8 mouse cellular contexts compared by ENCODE assay signal in the genomic region with DNA sequence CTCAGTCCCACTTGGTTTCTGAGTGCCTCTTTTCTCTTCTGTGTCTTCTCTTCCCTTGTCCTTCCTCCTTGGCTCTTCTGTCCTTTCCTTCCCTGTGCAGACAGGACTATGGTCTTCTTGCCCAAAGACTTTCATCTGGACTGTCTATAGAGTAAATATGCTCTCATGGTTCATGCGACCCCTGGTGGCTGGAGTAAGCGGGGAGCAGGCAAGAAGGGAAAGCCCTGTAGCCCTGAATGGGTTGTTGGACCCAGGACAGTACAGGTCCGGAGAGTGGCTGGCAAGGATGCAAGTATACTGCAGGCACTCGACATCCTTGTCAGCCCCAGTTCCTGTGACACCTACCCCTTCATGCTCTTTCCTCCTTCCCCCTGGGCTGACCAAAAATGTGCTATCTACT. TPM values are rescaled to one million over a fixed set of nuclear protein-coding genes. Genes with fewer than 3 reads are reported as not detected.
DNase-seq lines count a peak whose midpoint lies in the region; ATAC-seq lines count a peak whose summit lies in the region.

No protein-coding gene starts in this region.

- no peak; the same call in 1 of the 2 replicates for ATAC-seq in forebrain, embryonic 15.5 days (replicated peaks)
- ATAC-seq in hematopoietic stem cell, adult 5-6 weeks (replicated peaks in 1 of 2; ENCODE audit: insufficient read depth in 1 of 2, low FRiP score in 2 of 2, low TSS enrichment in 1 of 2, low read depth in 1 of 2, poor library complexity in 2 of 2, severe bottlenecking in 2 of 2): peak; percentile 62 to 68; a peak in 3 of 4 replicates
- peak; percentile 69 for ATAC-seq in megakaryocyte-erythroid progenitor cell, adult 5-6 weeks (replicated peaks; ENCODE audit: low FRiP score, low TSS enrichment, poor library complexity, severe bottlenecking)

- WGBS in forebrain, embryonic 10.5 days: 47% methylated on average over 4 of the region's 4 CpGs
- WGBS in forebrain, embryonic 15.5 days: 40% methylated on average over 4 of the region's 4 CpGs
- 47% methylated on average over 4 of the region's 4 CpGs for WGBS in embryonic facial prominence, embryonic 10.5 days

- H3K9ac ChIP-seq in forebrain, embryonic 15.5 days (replicated peaks): no peak overlapping the region

- H3K36me3 ChIP-seq in forebrain, embryonic 10.5 days (replicated peaks): peaks cover 68% of the 10 kb centered on the region
- H3K36me3 ChIP-seq in forebrain, embryonic 15.5 days: peaks cover 44% of the 10 kb centered on the region
- H3K36me3 ChIP-seq in embryonic facial prominence, embryonic 10.5 days (replicated peaks): peaks cover 67% of the 10 kb centered on the region

- no peaks in the 10 kb centered on the region for H3K9me3 ChIP-seq in forebrain, embryonic 10.5 days
- H3K9me3 ChIP-seq in forebrain, embryonic 15.5 days: no peaks in the 10 kb centered on the region
- H3K9me3 ChIP-seq in embryonic facial prominence, embryonic 10.5 days: no peaks in the 10 kb centered on the region

- peaks cover 5% of the 10 kb centered on the region for H3K4me1 ChIP-seq in forebrain, embryonic 10.5 days
- no peaks in the 10 kb centered on the region for H3K4me1 ChIP-seq in forebrain, embryonic 15.5 days
- H3K4me1 ChIP-seq in embryonic facial prominence, embryonic 10.5 days: peaks cover 3% of the 10 kb centered on the region; the same call in 1 of the 2 replicates

- DNase-seq in forebrain, embryonic 10.5 days (ENCODE audit: extremely low spot score, low spot score): peak; percentile 56
- peak; percentile 71 to 77 for DNase-seq in adrenal gland, adult 18-20 months (ENCODE audit: low spot score in 2 of 2)
- DNase-seq in embryonic facial prominence, embryonic 10.5 days (ENCODE audit: low spot score): peak; percentile 72
- DNase-seq in left cerebral cortex, postnatal 14 days (ENCODE audit: low spot score in 2 of 2): peak; percentile 60 to 76
- peak; percentile 46 to 81 for DNase-seq in spleen, adult 18-20 months

- no peaks in the 10 kb centered on the region for H3K27me3 ChIP-seq in forebrain, embryonic 10.5 days (ENCODE audit: poor library complexity, severe bottlenecking)
- H3K27me3 ChIP-seq in forebrain, embryonic 15.5 days: no peaks in the 10 kb centered on the region
- H3K27me3 ChIP-seq in embryonic facial prominence, embryonic 10.5 days (replicated peaks; ENCODE audit: low read depth, poor library complexity, severe bottlenecking): no peaks in the 10 kb centered on the region

- intact Hi-C loops in left cerebral cortex, postnatal 14 days (cut with DNase I): loop anchor here (10.0 kb wide), 1 partner anchor 267 kb away; no protein-coding TSS in a partner anchor

- H3K4me3 ChIP-seq in forebrain, embryonic 10.5 days: no peak overlapping the region
- no peak overlapping the region for H3K4me3 ChIP-seq in forebrain, embryonic 15.5 days
- H3K4me3 ChIP-seq in embryonic facial prominence, embryonic 10.5 days: no peak overlapping the region

- no peak overlapping the region for H3K4me2 ChIP-seq in forebrain, embryonic 15.5 days (replicated peaks)

- no peak overlapping the region for H3K27ac ChIP-seq in forebrain, embryonic 10.5 days
- no peak overlapping the region for H3K27ac ChIP-seq in forebrain, embryonic 15.5 days (replicated peaks)
- H3K27ac ChIP-seq in embryonic facial prominence, embryonic 10.5 days (replicated peaks): no peak overlapping the region

RNA-seq across cellular contexts. Expression of a gene that starts 5.2 kb away (rescaled TPM):
- 18.8 and 19.4 TPM in 2 replicates for polyA plus RNA-seq in forebrain, embryonic 10.5 days (2016; fragmentation: Nextera tagmentation; extraction: Ambion mirVana)
- 36.1 and 37.4 TPM in 2 replicates for polyA plus RNA-seq in forebrain, embryonic 15.5 days (2015; fragmentation: Nextera tagmentation; extraction: Ambion mirVana)
- total RNA-seq in adrenal gland, adult 18-20 months (2021): 10 to 100 TPM; 15.2 to 16.1 TPM
- 13.4 and 16.1 TPM in 2 replicates for polyA plus RNA-seq in embryonic facial prominence, embryonic 10.5 days (2016; fragmentation: Nextera tagmentation; extraction: Ambion mirVana)
- total RNA-seq in hematopoietic stem cell, adult 5-6 weeks (2017): 15.8 and 20.2 TPM in 2 replicates
- 10 to 100 TPM; 35.8 to 45.1 TPM for total RNA-seq in left cerebral cortex, postnatal 14 days (2021)
- 20.5 and 32.2 TPM in 2 replicates for total RNA-seq in megakaryocyte-erythroid progenitor cell, adult 5-6 weeks (2014; fragmentation: Nextera tagmentation)
- 11.4 and 43.0 TPM in 2 replicates for total RNA-seq in megakaryocyte-erythroid progenitor cell, adult 5-6 weeks (2017)

RNA-seq across cellular contexts. Expression of a gene that starts 12.2 kb away (rescaled TPM):
- polyA plus RNA-seq in forebrain, embryonic 10.5 days (2016; fragmentation: Nextera tagmentation; extraction: Ambion mirVana): 38.7 and 43.7 TPM in 2 replicates
- polyA plus RNA-seq in forebrain, embryonic 15.5 days (2015; fragmentation: Nextera tagmentation; extraction: Ambion mirVana): 21.6 and 22.0 TPM in 2 replicates
- total RNA-seq in adrenal gland, adult 18-20 months (2021): 100 to 1,000 TPM; 182 to 214 TPM
- 43.8 and 46.7 TPM in 2 replicates for polyA plus RNA-seq in embryonic facial prominence, embryonic 10.5 days (2016; fragmentation: Nextera tagmentation; extraction: Ambion mirVana)
- total RNA-seq in hematopoietic stem cell, adult 5-6 weeks (2017): 56.5 and 67.2 TPM in 2 replicates
- 100 to 1,000 TPM; 100 to 101 TPM for total RNA-seq in left cerebral cortex, postnatal 14 days (2021)
- 45.1 and 45.6 TPM in 2 replicates for total RNA-seq in megakaryocyte-erythroid progenitor cell, adult 5-6 weeks (2014; fragmentation: Nextera tagmentation)
- 56.5 and 77.5 TPM in 2 replicates for total RNA-seq in megakaryocyte-erythroid progenitor cell, adult 5-6 weeks (2017)

RNA-seq across cellular contexts. Expression of a gene that starts 15.5 kb away (rescaled TPM):
- polyA plus RNA-seq in forebrain, embryonic 10.5 days (2016; fragmentation: Nextera tagmentation; extraction: Ambion mirVana): 2,069 and 2,211 TPM in 2 replicates
- polyA plus RNA-seq in forebrain, embryonic 15.5 days (2015; fragmentation: Nextera tagmentation; extraction: Ambion mirVana): 1,070 and 1,143 TPM in 2 replicates
- total RNA-seq in adrenal gland, adult 18-20 months (2021): 1,000 to 10,000 TPM; 1,079 to 1,172 TPM
- polyA plus RNA-seq in embryonic facial prominence, embryonic 10.5 days (2016; fragmentation: Nextera tagmentation; extraction: Ambion mirVana): 2,417 and 2,419 TPM in 2 replicates
- total RNA-seq in hematopoietic stem cell, adult 5-6 weeks (2017): 1,716 and 2,164 TPM in 2 replicates
- 100 to 1,000 TPM; 572 to 612 TPM for total RNA-seq in left cerebral cortex, postnatal 14 days (2021)
- 4,337 and 4,372 TPM in 2 replicates for total RNA-seq in megakaryocyte-erythroid progenitor cell, adult 5-6 weeks (2014; fragmentation: Nextera tagmentation)
- 1,747 and 2,464 TPM in 2 replicates for total RNA-seq in megakaryocyte-erythroid progenitor cell, adult 5-6 weeks (2017)

RNA-seq across cellular contexts. Expression of a gene that starts 15.9 kb away (rescaled TPM):
- 181 and 189 TPM in 2 replicates for polyA plus RNA-seq in forebrain, embryonic 10.5 days (2016; fragmentation: Nextera tagmentation; extraction: Ambion mirVana)
- polyA plus RNA-seq in forebrain, embryonic 15.5 days (2015; fragmentation: Nextera tagmentation; extraction: Ambion mirVana): 320 and 321 TPM in 2 replicates
- total RNA-seq in adrenal gland, adult 18-20 months (2021): 100 to 1,000 TPM in 1 of 2 experiments, 10 to 100 TPM in 1; 90.8 to 109 TPM
- polyA plus RNA-seq in embryonic facial prominence, embryonic 10.5 days (2016; fragmentation: Nextera tagmentation; extraction: Ambion mirVana): 178 and 179 TPM in 2 replicates
- 42.2 and 47.6 TPM in 2 replicates for total RNA-seq in hematopoietic stem cell, adult 5-6 weeks (2017)
- 10 to 100 TPM; 68.5 to 74.8 TPM for total RNA-seq in left cerebral cortex, postnatal 14 days (2021)
- total RNA-seq in megakaryocyte-erythroid progenitor cell, adult 5-6 weeks (2014; fragmentation: Nextera tagmentation): 71.6 and 116 TPM in 2 replicates
- 28.4 and 36.8 TPM in 2 replicates for total RNA-seq in megakaryocyte-erythroid progenitor cell, adult 5-6 weeks (2017)

RNA-seq across cellular contexts. Expression of a gene that starts 26.9 kb away (rescaled TPM):
- polyA plus RNA-seq in forebrain, embryonic 10.5 days (2016; fragmentation: Nextera tagmentation; extraction: Ambion mirVana): 25.6 and 26.1 TPM in 2 replicates
- 34.6 and 35.1 TPM in 2 replicates for polyA plus RNA-seq in forebrain, embryonic 15.5 days (2015; fragmentation: Nextera tagmentation; extraction: Ambion mirVana)
- 10 to 100 TPM; 22.4 to 26.1 TPM for total RNA-seq in adrenal gland, adult 18-20 months (2021)
- polyA plus RNA-seq in embryonic facial prominence, embryonic 10.5 days (2016; fragmentation: Nextera tagmentation; extraction: Ambion mirVana): 21.6 and 28.4 TPM in 2 replicates
- total RNA-seq in hematopoietic stem cell, adult 5-6 weeks (2017): 21.4 and 31.9 TPM in 2 replicates
- total RNA-seq in left cerebral cortex, postnatal 14 days (2021): 10 to 100 TPM; 16.2 to 21.2 TPM
- 51.4 and 56.1 TPM in 2 replicates for total RNA-seq in megakaryocyte-erythroid progenitor cell, adult 5-6 weeks (2014; fragmentation: Nextera tagmentation)
- total RNA-seq in megakaryocyte-erythroid progenitor cell, adult 5-6 weeks (2017): 18.9 and 19.3 TPM in 2 replicates
